Mouse (Mus musculus): Measurements from ENCODE around the gene Dpp8.

DNA sequence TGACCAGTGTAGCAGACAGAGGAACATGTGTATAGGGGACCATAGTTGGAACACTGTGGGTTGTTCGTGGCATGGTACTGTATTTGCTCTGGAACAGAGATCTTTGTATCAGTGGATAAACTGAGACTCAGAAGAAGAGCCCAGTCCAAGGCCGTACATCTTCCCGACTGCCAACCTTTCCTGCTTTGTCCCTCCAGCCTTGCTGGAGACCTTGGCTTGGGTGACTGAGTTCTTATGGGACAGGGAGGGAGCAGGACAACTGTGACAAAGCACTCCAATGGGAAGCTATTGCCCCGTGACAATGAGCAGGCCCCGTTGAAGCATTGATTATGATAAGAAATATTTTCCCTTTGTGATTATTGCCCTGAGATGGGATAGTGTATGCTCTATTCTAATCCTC is 79.5 kb downstream of the Dpp8 start:
- TF ChIP-seq CTCF (IDR thresholded peaks at IDR 0.05; ENCODE audit: borderline replicate concordance, control insufficient read depth, extremely low read depth, insufficient read depth, low read length, poor library complexity), result no peak
- TF ChIP-seq POLR2A (IDR thresholded peaks at IDR 0.05; ENCODE audit: control insufficient read depth, extremely low read depth, insufficient read depth, low read length, poor library complexity), result no peak
